Mouse (Mus musculus) ovary, adult 10 weeks (tissue): ENCODE results near the gene Necab2. TPM values are rescaled to one million over a fixed set of nuclear protein-coding genes. Genes with fewer than 3 reads are reported as not detected.

ENCODE experiments used
- polyA plus RNA-seq: library from polyadenylated mRNA; stranded (reverse); fragments of 350-450 nt; fragmentation: Illumina TruSeq; extraction: RNeasy Lipid Tissue Mini Kit (QIAGEN cat#74804); gene quantifications from one replicate; pipeline ENCODE4 v1.2.3, GENCODE M21; 2014

Gene Necab2
- polyA plus RNA-seq, result not detected

GRCm38 (mm10) chr8:119446211-119446989 is at the start of gene Necab2:
Necab2 (plus strand) TSS chr8:119446719.

DNA sequence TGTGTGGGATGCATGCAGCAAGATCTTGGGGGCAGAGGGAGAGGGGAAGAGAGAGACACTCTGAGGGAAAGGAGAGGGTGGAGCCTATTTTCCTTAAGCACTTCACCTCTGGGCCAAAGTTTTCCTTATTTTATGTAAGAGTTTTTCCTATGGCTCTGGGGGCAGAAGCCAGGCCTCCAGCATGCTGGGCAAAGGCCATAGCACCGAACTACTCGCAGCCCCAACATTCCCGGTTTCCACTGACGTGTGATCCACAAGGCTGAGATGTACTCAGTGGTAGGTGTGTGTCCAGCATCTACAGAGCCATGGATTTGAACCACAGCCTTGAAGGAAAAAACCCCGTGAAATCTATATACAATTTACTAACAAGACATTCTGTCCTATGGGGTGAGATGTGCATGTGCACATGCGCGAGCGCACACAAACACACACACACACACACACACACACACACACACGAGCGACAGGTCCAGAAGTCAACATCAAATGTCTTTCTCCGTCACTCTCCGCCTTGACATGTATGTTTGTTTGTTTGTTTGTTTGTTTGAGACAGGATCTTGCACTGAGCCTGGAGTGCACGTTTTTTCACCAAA is 12.8 kb upstream of the Necab2 start, which contains the start of gene Osgin1:
Gene Osgin1, plus strand, starts transcription at position 543 of the 593 bp plus-strand sequence.

DNA sequence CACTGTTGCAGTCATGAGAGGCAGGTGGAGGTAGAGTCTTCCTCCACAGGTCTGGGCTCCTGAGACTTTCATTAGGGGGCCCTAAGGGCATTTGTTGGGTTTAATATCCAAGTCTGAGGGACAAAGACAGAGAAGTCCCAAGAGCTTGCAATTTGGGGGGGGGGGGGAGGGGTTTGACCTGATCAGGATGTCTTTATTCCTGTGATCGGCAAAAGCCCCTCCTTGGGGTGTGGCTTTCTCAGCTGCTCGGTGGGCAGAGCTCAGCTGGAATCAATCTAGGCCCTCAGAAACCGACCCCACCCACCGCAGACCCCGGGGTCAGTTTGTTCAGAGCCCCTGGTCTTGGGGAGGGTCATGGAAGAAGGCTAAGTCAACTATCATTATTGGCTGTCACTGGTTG is 55.1 kb downstream of the Necab2 start, which contains the start of gene Slc38a8:
Gene Slc38a8, minus strand, starts transcription at position 101 of the 400 bp plus-strand sequence.

Other genes with a start within 250 kb of the Necab2 start
- gene Hsbp1, start 102.2 kb upstream of the Necab2 start, polyA plus RNA-seq, result 283 TPM
- gene Mlycd, start 51.8 kb upstream of the Necab2 start, polyA plus RNA-seq, result 0.43 TPM
- gene Osgin1, start 12.6 kb upstream of the Necab2 start, polyA plus RNA-seq, result not detected
- gene Slc38a8, start 55.0 kb downstream of the Necab2 start, polyA plus RNA-seq, result 0.17 TPM
- gene Mbtps1, start 112.0 kb downstream of the Necab2 start, polyA plus RNA-seq, result 63.5 TPM
- 13.1 TPM for gene Hsdl1, start 128.5 kb downstream of the Necab2 start, polyA plus RNA-seq
- not detected for gene Dnaaf1, start 128.5 kb downstream of the Necab2 start, polyA plus RNA-seq
- not detected for gene Taf1c, start 158.5 kb downstream of the Necab2 start, polyA plus RNA-seq
- not detected for gene Adad2, start 166.0 kb downstream of the Necab2 start, polyA plus RNA-seq
- gene Kcng4, start 189.0 kb downstream of the Necab2 start, polyA plus RNA-seq, result 0.23 TPM
- gene Wfdc1, start 219.6 kb downstream of the Necab2 start, polyA plus RNA-seq, result 5.0 TPM